Mouse (Mus musculus): ENCODE results near the gene Oog3.

The Oog3 gene

GRCm38 (mm10) chr4:144162563-144162962 is at the start of gene Oog3:
Gene Oog3 (minus strand): TSS chr4:144162663.
- no peak for DNase-seq

- DNase-seq = no peak
Measured at GRCm38 (mm10) chr4:144190419-144190818, 28.0 kb upstream of the Oog3 start, which contains the start of gene Oog2. Gene Oog2 (plus strand): TSS chr4:144190719.
